Mouse (Mus musculus): Measurements from ENCODE around the gene Serpina3b. TPM values are rescaled to one million over a fixed set of nuclear protein-coding genes. Genes with fewer than 3 reads are reported as not detected.

Gene Serpina3b
- polyA plus RNA-seq (2015; fragmentation: Nextera tagmentation; extraction: Ambion mirVana): 0.65 and 0.73 TPM in 2 replicates

DNA sequence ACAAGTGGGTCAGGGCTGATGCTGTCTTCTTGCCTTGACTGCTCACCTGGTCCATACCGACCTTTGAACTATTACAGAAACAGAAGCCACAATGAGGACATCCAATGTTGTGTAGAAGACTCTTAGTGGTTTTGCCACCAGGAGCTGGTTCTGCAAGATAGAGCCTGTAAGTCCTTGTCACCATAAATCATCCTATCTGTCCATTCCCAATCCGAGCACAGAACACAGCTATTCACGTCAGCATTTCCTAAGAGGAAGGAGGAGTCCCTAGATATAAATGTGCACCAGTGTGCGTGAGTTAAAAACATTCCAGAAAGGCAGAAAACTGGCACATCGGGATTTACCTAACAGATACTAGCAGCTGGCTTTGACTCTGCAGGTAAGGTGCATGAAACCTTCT lies at the start of gene Serpina3b:
Gene Serpina3b, plus strand, starts transcription at position 301 of the 400 bp plus-strand sequence.
- Histone ChIP-seq H3K27me3 (ENCODE audit: insufficient read depth, low read length) (no peaks in the 10 kb centered on the region), H3K36me3 (replicated peaks; ENCODE audit: insufficient read depth, low read length) (no peaks in the 10 kb centered on the region), H3K4me1 (ENCODE audit: insufficient read depth) (0 out of 2 replicates have a peak, but pooled peaks cover 7% of the 10 kb centered on the region), H3K4me3 (ENCODE audit: low read depth, low read length) (no peak within 1 kb of the TSS), H3K9me3 (ENCODE audit: low read length) (no peaks in the 10 kb centered on the region), H3K4me2 (ENCODE audit: low read depth, low read length) (no peak within 1 kb of the TSS), H3K9ac (replicated peaks) (no peak within 1 kb of the TSS), H3K27ac (ENCODE audit: low read depth) (no peak within 1 kb of the TSS)
- ATAC-seq (no peak), DNase-seq (no peak)
- 60% methylated on average over 5 of the region's 5 CpGs for WGBS (ENCODE audit: insufficient replicate concordance)
- TF ChIP-seq CTCF (IDR thresholded peaks at IDR 0.05; ENCODE audit: low read depth) (no peak), EP300 (IDR thresholded peaks at IDR 0.05; ENCODE audit: low read depth) (no peak)

DNA sequence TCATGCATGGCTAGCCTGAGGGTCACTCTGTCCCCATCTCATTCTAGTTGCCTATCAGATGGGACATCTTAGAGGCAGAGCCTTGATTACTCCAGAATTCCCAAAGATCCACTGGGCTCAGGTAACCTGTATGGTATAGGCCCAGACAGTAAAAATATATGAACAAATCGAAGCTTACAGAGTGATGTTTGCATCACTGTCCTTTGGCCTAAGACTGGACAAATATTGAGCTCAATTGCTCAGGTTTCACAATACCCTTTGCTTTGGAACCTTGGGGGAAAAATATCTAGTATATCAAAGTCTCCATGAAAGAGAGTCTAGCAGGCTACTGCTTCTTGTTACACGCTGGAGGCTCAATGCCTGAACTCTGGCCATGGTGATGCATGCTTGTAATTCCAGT lies 37.7 kb upstream of the Serpina3b start:
- Histone ChIP-seq H3K36me3 (replicated peaks; ENCODE audit: insufficient read depth, low read length) (no peaks in the 10 kb centered on the region), H3K27me3 (ENCODE audit: insufficient read depth, low read length) (no peaks in the 10 kb centered on the region), H3K4me1 (ENCODE audit: insufficient read depth) (0 out of 2 replicates have a peak, but pooled peaks cover 3% of the 10 kb centered on the region), H3K27ac (ENCODE audit: low read depth) (peak overlapping the region; percentile 55), H3K4me2 (ENCODE audit: low read depth, low read length) (no peak overlapping the region), H3K4me3 (ENCODE audit: low read depth, low read length) (no peak overlapping the region), H3K9me3 (ENCODE audit: low read length) (no peaks in the 10 kb centered on the region), H3K9ac (replicated peaks) (no peak overlapping the region)
- TF ChIP-seq EP300 (IDR thresholded peaks at IDR 0.05; ENCODE audit: low read depth): peak; percentile 36; the same call in 1 of the 2 replicates
- no peak for TF ChIP-seq CTCF (IDR thresholded peaks at IDR 0.05; ENCODE audit: low read depth)
- DNase-seq (no peak), ATAC-seq (peak; percentile 78)
- 44% methylated on average over 2 of the region's 2 CpGs for WGBS (ENCODE audit: insufficient replicate concordance)

DNA sequence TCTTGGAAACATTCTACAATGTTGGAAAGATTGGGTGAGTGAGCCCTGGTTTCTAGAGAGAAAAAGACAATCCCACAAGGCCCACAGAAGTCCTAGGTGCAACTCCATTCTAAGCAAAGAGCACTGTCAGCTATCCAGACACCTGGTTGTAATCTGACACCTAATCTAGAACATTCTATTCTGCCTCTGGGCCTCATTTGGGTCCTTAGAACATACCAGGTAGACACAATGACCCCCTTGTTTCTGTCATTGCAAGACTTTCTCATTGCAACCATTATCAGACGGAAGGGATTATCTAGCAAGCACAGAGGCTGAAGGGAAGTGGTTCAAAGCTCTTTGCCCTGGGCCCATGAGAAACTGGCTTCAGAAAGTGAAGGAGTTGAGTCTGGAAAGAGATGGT lies 36.5 kb upstream of the Serpina3b start:
- no peak overlapping the region for H3K4me3 ChIP-seq (ENCODE audit: low read depth, low read length)
- H3K27ac ChIP-seq (ENCODE audit: low read depth): no peak overlapping the region
- H3K9ac ChIP-seq (replicated peaks): no peak overlapping the region
- ATAC-seq (no peak), DNase-seq (no peak)
- no peaks in the 10 kb centered on the region for H3K27me3 ChIP-seq (ENCODE audit: insufficient read depth, low read length)
- 79% methylated on average over 1 of the region's 1 CpGs for whole genome bisulfite sequencing (ENCODE audit: insufficient replicate concordance)
- 0 out of 2 replicates have a peak, but pooled peaks cover 3% of the 10 kb centered on the region for H3K4me1 ChIP-seq (ENCODE audit: insufficient read depth)
- H3K4me2 ChIP-seq (ENCODE audit: low read depth, low read length): no peak overlapping the region
- H3K9me3 ChIP-seq (ENCODE audit: low read length): no peaks in the 10 kb centered on the region
- H3K36me3 ChIP-seq (replicated peaks; ENCODE audit: insufficient read depth, low read length): no peaks in the 10 kb centered on the region
- TF ChIP-seq CTCF (IDR thresholded peaks at IDR 0.05; ENCODE audit: low read depth) (no peak), EP300 (IDR thresholded peaks at IDR 0.05; ENCODE audit: low read depth) (no peak)

DNA sequence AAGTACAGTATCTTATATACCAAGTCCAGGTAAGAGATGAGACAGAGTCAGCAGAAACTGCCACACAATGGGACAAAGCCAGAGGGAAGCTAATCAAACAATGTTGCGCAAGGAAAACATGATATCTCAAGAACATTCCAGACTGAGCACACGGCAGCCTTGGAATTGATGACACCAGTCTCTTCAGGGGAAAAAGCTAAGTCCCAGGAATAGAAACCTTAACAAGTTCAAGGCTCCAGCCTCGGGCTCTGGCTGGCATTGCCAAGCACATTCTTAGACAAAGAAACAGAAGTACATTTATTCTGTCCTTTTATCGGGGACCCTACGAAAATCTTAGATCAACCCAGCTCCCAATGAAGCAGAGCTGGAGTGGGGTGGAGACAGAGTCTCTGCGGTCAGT lies 27.0 kb upstream of the Serpina3b start, which contains the start of gene Serpina5:
Gene Serpina5, plus strand, starts transcription at position 346 of the 400 bp plus-strand sequence.
- H3K27me3 ChIP-seq (ENCODE audit: insufficient read depth, low read length): no peaks in the 10 kb centered on the region
- H3K4me1 ChIP-seq (ENCODE audit: insufficient read depth): 0 out of 2 replicates have a peak, but pooled peaks cover 2% of the 10 kb centered on the region
- H3K27ac ChIP-seq (ENCODE audit: low read depth): no peak within 1 kb of the TSS
- H3K4me3 ChIP-seq (ENCODE audit: low read depth, low read length): no peak within 1 kb of the TSS
- 74% methylated on average over 6 of the region's 6 CpGs for WGBS (ENCODE audit: insufficient replicate concordance)
- H3K9me3 ChIP-seq (ENCODE audit: low read length): no peaks in the 10 kb centered on the region
- DNase-seq (no peak), ATAC-seq (no peak)
- no peak within 1 kb of the TSS for H3K9ac ChIP-seq (replicated peaks)
- TF ChIP-seq EP300 (IDR thresholded peaks at IDR 0.05; ENCODE audit: low read depth): no peak
- no peak for TF ChIP-seq CTCF (IDR thresholded peaks at IDR 0.05; ENCODE audit: low read depth)
- H3K4me2 ChIP-seq (ENCODE audit: low read depth, low read length): no peak within 1 kb of the TSS
- H3K36me3 ChIP-seq (replicated peaks; ENCODE audit: insufficient read depth, low read length): no peaks in the 10 kb centered on the region

DNA sequence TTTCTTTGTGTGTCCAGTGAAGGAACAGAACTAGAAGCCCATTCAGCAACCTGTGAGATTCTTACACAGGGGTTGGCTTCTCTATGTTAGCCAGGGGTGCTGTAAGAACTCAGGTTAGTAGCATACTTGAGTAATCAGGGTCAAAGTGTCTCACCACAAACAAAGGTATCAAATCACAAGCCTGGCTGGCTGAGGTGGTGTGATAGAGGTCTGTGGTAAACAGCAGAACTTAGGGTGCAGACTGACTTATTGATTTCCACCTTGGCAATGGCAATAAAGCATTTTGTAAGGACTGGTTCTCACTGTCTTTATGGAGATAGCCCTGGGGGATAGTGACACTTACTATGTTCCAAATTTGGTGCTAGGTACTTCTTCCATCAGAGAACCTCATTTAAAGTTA lies 21.9 kb upstream of the Serpina3b start:
- Histone ChIP-seq H3K9me3 (ENCODE audit: low read length) (no peaks in the 10 kb centered on the region), H3K9ac (replicated peaks) (no peak overlapping the region), H3K4me2 (ENCODE audit: low read depth, low read length) (no peak overlapping the region), H3K4me1 (ENCODE audit: insufficient read depth) (peaks cover 21% of the 10 kb centered on the region), H3K27ac (ENCODE audit: low read depth) (peak overlapping the region; percentile 79), H3K36me3 (replicated peaks; ENCODE audit: insufficient read depth, low read length) (no peaks in the 10 kb centered on the region), H3K4me3 (ENCODE audit: low read depth, low read length) (no peak overlapping the region), H3K27me3 (ENCODE audit: insufficient read depth, low read length) (no peaks in the 10 kb centered on the region)
- DNase-seq: no peak
- peak; percentile 22; the same call in 1 of the 2 replicates for TF ChIP-seq EP300 (IDR thresholded peaks at IDR 0.05; ENCODE audit: low read depth)
- TF ChIP-seq CTCF (IDR thresholded peaks at IDR 0.05; ENCODE audit: low read depth): no peak
- ATAC-seq: peak; percentile 81

DNA sequence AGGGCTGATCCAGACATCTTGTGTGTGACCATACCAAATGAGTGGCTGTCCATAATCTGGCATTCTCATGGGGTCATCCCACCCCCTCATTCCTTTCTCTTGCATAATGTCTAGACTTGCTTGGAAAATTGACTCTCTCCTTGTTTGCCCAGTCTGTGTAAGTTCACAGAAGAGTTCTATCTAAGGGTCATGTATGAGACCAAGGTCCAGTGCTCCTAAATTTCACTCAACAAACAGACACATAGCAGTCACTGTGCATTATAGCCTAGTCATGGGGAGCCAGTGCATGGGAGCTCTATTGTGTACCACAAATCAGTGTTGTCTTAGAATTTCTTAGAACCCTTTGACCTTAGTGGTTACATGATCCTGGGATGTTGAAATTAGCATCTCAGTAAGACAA lies 20.9 kb upstream of the Serpina3b start:
- no peak overlapping the region for H3K9ac ChIP-seq (replicated peaks)
- H3K4me1 ChIP-seq (ENCODE audit: insufficient read depth): peaks cover 21% of the 10 kb centered on the region
- H3K4me2 ChIP-seq (ENCODE audit: low read depth, low read length): no peak overlapping the region
- no peaks in the 10 kb centered on the region for H3K27me3 ChIP-seq (ENCODE audit: insufficient read depth, low read length)
- no peaks in the 10 kb centered on the region for H3K36me3 ChIP-seq (replicated peaks; ENCODE audit: insufficient read depth, low read length)
- H3K27ac ChIP-seq (ENCODE audit: low read depth): peak overlapping the region; percentile 79
- DNase-seq (no peak), ATAC-seq (peak; percentile 72)
- no peak overlapping the region for H3K4me3 ChIP-seq (ENCODE audit: low read depth, low read length)
- H3K9me3 ChIP-seq (ENCODE audit: low read length): no peaks in the 10 kb centered on the region
- TF ChIP-seq CTCF (IDR thresholded peaks at IDR 0.05; ENCODE audit: low read depth): no peak
- TF ChIP-seq EP300 (IDR thresholded peaks at IDR 0.05; ENCODE audit: low read depth): peak; percentile 26; the same call in 1 of the 2 replicates
